ENCODE assay signal across 7 mouse cellular contexts in the genomic region with DNA sequence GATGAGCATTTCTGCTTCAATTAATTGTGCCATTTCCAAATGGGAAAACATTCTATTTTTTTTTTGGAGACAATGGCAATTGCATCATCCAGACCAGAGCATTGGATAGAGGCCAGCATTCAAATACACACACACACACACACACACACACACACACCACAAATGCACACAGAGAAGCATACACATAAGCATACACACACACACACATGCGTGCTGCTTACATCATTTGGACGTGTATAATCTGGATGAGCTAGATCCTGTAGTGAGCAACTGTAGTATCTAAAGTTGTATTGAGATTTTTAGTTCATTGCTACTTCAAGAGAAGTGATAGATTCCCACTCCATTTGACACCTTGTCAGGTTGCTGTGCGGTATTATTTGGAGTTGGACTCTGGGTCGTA. TPM values are rescaled to one million over a fixed set of nuclear protein-coding genes. Genes with fewer than 3 reads are reported as not detected.
DNase-seq lines count a peak whose midpoint lies in the region; TF ChIP-seq lines count a peak whose summit lies in the region.
"Not testable (repeated sequence)": the region's sequence is repeated elsewhere in the genome, so short reads cannot be mapped to it uniquely, and the experiment has no call there.

No protein-coding gene starts in this region.

- intact Hi-C loops in left cerebral cortex, postnatal 14 days (cut with DNase I), result not testable (repeated sequence)

- H3K4me3 ChIP-seq in kidney, adult 2 months (ENCODE audit: insufficient read depth, low read depth, low read length), result not testable (repeated sequence)

- H3K4me1 ChIP-seq in kidney, adult 2 months (ENCODE audit: control insufficient read depth, insufficient read depth, low read length), result not testable (repeated sequence)

- 50% methylated on average over 4 of the region's 4 CpGs for WGBS in kidney, adult 2 months

- peak; percentile 1 for DNase-seq in T-cell, adult 2 months (ENCODE audit: low spot score)
- DNase-seq in cerebellum, adult 9-11 months, result peak; percentile 7
- peak; percentile 34 for DNase-seq in gonadal fat pad, adult 2 months (ENCODE audit: low read depth)
- DNase-seq in kidney, adult 2 months, result peak; percentile 39
- DNase-seq in left cerebral cortex, postnatal 14 days (ENCODE audit: low spot score in 2 of 2), result peak; percentile 2 to 39
- DNase-seq in lung, postnatal 10 days, result peak; percentile 24
- peak; percentile 23 for DNase-seq in skeletal muscle tissue, adult 2 months (ENCODE audit: low read depth, low spot score)

- not testable (repeated sequence) for TF ChIP-seq POLR2A in kidney, adult 2 months (IDR thresholded peaks at IDR 0.05; ENCODE audit: low read depth, low read length)

- TF ChIP-seq CTCF in kidney, adult 2 months (conservative IDR thresholded peaks at IDR 0.05; ENCODE audit: insufficient read depth, insufficient read length, low read depth, low read length), result not testable (repeated sequence)

- not testable (repeated sequence) for H3K27me3 ChIP-seq in kidney, adult 2 months (replicated peaks; ENCODE audit: control insufficient read depth, insufficient read depth, low read length)

- not testable (repeated sequence) for H3K36me3 ChIP-seq in kidney, adult 2 months (ENCODE audit: control insufficient read depth, insufficient read depth, low read length)

- H3K27ac ChIP-seq in kidney, adult 2 months (ENCODE audit: insufficient read depth, low read depth, low read length), result not testable (repeated sequence)

RNA-seq across cellular contexts. Expression of a gene that starts 35.0 kb away (rescaled TPM):
- polyA plus RNA-seq in gonadal fat pad, adult 2 months (2012; rRNA removed), result 106 and 190 TPM in 2 replicates
- 108 and 184 TPM in 2 replicates for polyA plus RNA-seq in kidney, adult 2 months (2012; rRNA removed)
- 100 to 1,000 TPM; 193 to 282 TPM for total RNA-seq in left cerebral cortex, postnatal 14 days (2021)
